Mouse (Mus musculus) lung, postnatal 25 days (tissue): Measurements from ENCODE around the gene Olfr703.

Experiments used
- DNase-seq: peaks from one replicate; pipeline ENCODE4 v3.0.0; 2022; ENCODE audit warnings: low spot score

The Olfr703 gene

GRCm38 (mm10) chr7:106843060-106843459, at the start of gene Olfr703:
Gene Olfr703, plus strand, starts transcription at chr7:106843360.
- no peak for DNase-seq

GRCm38 (mm10) chr7:106808734-106809133, 34.4 kb upstream of the Olfr703 start, which contains the start of gene Olfr700:
Gene Olfr700, minus strand, starts transcription at chr7:106808834.
- no peak for DNase-seq

- DNase-seq = no peak
Measured at GRCm38 (mm10) chr7:106813829-106814228, 29.3 kb upstream of the Olfr703 start, which contains the start of gene Olfr701. Gene Olfr701, plus strand, starts transcription at chr7:106814129.

- DNase-seq = no peak
Measured at GRCm38 (mm10) chr7:106815775-106816174, 27.4 kb upstream of the Olfr703 start.

GRCm38 (mm10) chr7:106818414-106818813, 24.7 kb upstream of the Olfr703 start:
- DNase-seq = no peak

- DNase-seq = no peak
Measured at GRCm38 (mm10) chr7:106833793-106834192, 9.4 kb upstream of the Olfr703 start, which contains the start of gene Olfr702. Gene Olfr702, minus strand, starts transcription at chr7:106833893.

- no peak for DNase-seq
Measured at GRCm38 (mm10) chr7:106862885-106863284, 19.7 kb downstream of the Olfr703 start, which contains the start of gene Olfr704. Gene Olfr704, plus strand, starts transcription at chr7:106863185.

GRCm38 (mm10) chr7:106876791-106877190, 33.6 kb downstream of the Olfr703 start, which contains the start of gene Olfr705:
Gene Olfr705, minus strand, starts transcription at chr7:106876891.
- no peak for DNase-seq

- no peak for DNase-seq
Measured at GRCm38 (mm10) chr7:106888062-106888461, 44.9 kb downstream of the Olfr703 start, which contains the start of gene Olfr706. Gene Olfr706, minus strand, starts transcription at chr7:106888162.
